Mouse (Mus musculus) bone marrow, adult 2 months (tissue): ENCODE data around the gene Parvb. TPM values are rescaled to one million over a fixed set of nuclear protein-coding genes. Genes with fewer than 3 reads are reported as not detected.

ENCODE experiments used
- H3K27ac ChIP-seq: fragments of 200-500 bp; 2 replicates; pipeline ENCODE4 v1.5.1; 2012; ENCODE audit warnings: low read depth, mild to moderate bottlenecking, control low read depth, inconsistent platforms, low read length; ENCODE audit not compliant: control insufficient read depth, poor library complexity, insufficient read depth
- H3K4me1 ChIP-seq: fragments of 200-500 bp; 2 replicates; pipeline ENCODE4 v1.6.1; 2011; ENCODE audit warnings: low read length; ENCODE audit not compliant: control insufficient read depth, insufficient read depth
- H3K4me3 ChIP-seq: fragments of 200-500 bp; replicated peaks from 2 replicates; pipeline ENCODE3; 2011; ENCODE audit warnings: mild to moderate bottlenecking, low read depth, low read length, control low read depth; ENCODE audit not compliant: control insufficient read depth
- CTCF ChIP-seq: fragments of 200-500 bp; IDR thresholded peaks from 2 replicates; pipeline ENCODE4 v1.5.1; 2011; ENCODE audit warnings: low read length, control low read depth; ENCODE audit not compliant: control insufficient read depth, insufficient read depth
- POLR2A ChIP-seq: fragments of 200-500 bp; IDR thresholded peaks from 2 replicates; pipeline ENCODE4 v1.6.1; 2011; ENCODE audit warnings: low read depth, mild to moderate bottlenecking, control low read depth, low read length, borderline replicate concordance; ENCODE audit not compliant: control insufficient read depth
- WGBS: fragments of 180-500 bp; shearing (Covaris S2); methylation state at CpG from one replicate; pipeline ENCODE4 v1.1.7; 2018; 5-methylcytosine and 5-hydroxymethylcytosine counted together
- polyA plus RNA-seq: library from polyadenylated mRNA; stranded (reverse); fragments of >200 nt; gene quantifications from 2 replicates; pipeline ENCODE4 v1.2.4, GENCODE M21; 2011; ENCODE audit warnings: low replicate concordance; ENCODE audit not compliant: missing spikeins, insufficient read depth, insufficient read length

Parvb gene
- 85.2 and 120 TPM in 2 replicates for polyA plus RNA-seq

GRCm38 (mm10) chr15:84231721-84232561 lies at the start of gene Parvb:
Parvb (plus strand) TSS chr15:84232043.
- TF ChIP-seq POLR2A (peak; percentile 7; the same call in 1 of the 2 replicates), CTCF (no peak)
- peaks cover 1% of the 10 kb centered on the region for H3K4me1 ChIP-seq
- H3K4me3 ChIP-seq, result peak within 1 kb of the TSS; percentile 98
- WGBS, result 3% methylated on average over 53 of the region's 53 CpGs
- peak within 1 kb of the TSS; percentile 82 for H3K27ac ChIP-seq

- TF ChIP-seq CTCF, result no peak
- no peak for TF ChIP-seq POLR2A
- Histone ChIP-seq H3K27ac (no peak overlapping the region), H3K4me3 (no peak overlapping the region), H3K4me1 (peaks cover 2% of the 10 kb centered on the region; the same call in 1 of the 2 replicates)
- WGBS, result 0% methylated on average over 1 of the region's 1 CpGs
These were observed 47.9 kb upstream of the Parvb start for GRCm38 (mm10) chr15:84183967-84184366.

DNA sequence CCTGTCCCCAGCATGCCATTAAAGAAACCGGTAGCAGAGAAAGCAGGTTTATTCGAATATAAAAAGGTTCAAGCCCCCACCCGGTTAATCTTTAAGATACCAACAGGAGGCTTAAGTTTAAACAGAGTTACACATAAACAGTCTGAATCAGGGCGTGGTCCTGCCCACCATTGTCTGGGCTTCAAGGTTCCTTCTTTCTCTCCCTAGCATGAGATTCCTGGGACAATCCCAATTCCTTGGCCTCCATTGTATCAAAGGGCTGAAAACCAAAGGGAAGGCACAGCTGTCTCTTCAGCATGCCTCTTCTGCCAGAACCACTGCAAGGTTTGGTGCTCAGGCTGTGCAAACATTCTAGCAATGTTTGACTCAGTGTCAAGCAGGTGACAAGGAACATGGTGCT lies 45.6 kb upstream of the Parvb start:
- Histone ChIP-seq H3K4me1 (peaks cover 4% of the 10 kb centered on the region), H3K27ac (no peak overlapping the region), H3K4me3 (no peak overlapping the region)
- WGBS, result 67% methylated on average over 4 of the region's 4 CpGs
- TF ChIP-seq CTCF, result no peak
- no peak for TF ChIP-seq POLR2A

DNA sequence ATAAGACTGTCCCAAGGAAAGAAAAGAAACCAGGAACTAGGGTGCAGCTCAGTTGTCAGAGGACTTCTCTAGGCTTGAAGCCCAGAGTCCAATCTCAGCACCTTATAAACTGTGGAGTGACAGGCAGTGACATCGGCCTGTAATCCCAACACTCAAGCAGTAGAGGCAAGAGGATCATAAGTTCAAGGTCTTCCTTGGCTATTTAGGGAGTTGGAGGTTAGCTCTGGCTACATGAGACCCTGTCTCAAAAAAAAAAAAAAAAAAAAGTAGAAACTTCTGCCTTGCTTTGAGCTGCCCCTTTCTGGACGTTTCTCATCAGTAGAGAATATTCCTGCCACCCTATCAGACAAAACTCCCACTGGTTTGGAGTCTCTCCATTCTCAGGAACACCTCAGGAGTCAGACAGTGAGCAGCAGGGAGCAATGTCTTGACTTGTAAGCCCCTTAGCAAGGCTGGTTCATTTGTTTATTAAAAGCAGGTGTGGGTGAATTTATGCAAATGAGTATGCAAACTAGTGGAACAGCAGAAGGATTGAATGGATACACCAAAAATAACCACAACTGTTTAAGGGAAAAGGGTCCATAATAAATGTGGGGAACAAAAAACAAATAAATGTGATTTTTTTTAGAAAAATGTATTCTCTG lies 42.8 kb upstream of the Parvb start:
- H3K4me3 ChIP-seq, result no peak overlapping the region
- H3K4me1 ChIP-seq, result peaks cover 4% of the 10 kb centered on the region
- TF ChIP-seq POLR2A, result no peak
- TF ChIP-seq CTCF, result no peak
- no peak overlapping the region for H3K27ac ChIP-seq
- 70% methylated on average over 2 of the region's 2 CpGs for WGBS

DNA sequence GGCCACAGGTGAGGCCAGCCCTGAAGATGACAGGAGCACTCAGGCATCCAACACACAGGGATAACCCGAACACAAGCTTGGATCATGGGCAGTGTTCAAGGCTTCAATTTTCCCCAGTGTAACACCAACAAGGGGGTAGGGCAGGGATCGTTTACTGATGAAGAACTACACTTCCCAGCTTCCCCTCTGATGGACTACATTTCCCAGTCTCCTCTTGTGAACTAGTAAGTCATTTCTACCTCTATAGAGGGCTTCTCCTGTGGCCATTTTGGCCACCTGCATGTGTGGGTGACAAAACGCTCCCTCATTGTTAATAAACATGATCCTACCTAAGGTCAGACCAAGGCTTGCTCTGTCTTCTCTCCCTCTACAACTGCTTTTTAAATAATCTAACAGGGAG lies 42.0 kb upstream of the Parvb start:
- WGBS, result 46% methylated on average over 3 of the region's 3 CpGs
- peaks cover 4% of the 10 kb centered on the region for H3K4me1 ChIP-seq
- no peak overlapping the region for H3K4me3 ChIP-seq
- no peak for TF ChIP-seq POLR2A
- no peak for TF ChIP-seq CTCF
- H3K27ac ChIP-seq, result no peak overlapping the region

DNA sequence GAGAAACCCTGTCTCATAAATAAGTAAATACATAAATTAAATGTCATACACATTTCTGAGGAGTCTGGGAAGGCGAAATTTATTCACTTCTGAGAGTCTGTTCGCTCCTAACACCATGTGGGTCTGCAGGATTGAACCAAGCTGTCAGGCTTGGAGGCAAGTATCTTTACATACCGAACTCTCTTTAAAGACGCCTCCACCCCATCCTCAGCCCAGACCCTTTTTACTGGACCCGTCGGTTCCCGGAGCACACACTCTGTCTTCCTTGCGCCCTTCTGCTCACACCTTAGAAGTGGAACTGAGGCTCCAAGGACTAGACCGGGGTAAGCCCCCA lies 40.2 kb upstream of the Parvb start:
- peak overlapping the region; percentile 95 for H3K4me3 ChIP-seq
- 4% methylated on average over 9 of the region's 9 CpGs for WGBS
- no peak for TF ChIP-seq POLR2A
- no peak for TF ChIP-seq CTCF
- peaks cover 4% of the 10 kb centered on the region for H3K4me1 ChIP-seq
- H3K27ac ChIP-seq, result peak overlapping the region; percentile 89

DNA sequence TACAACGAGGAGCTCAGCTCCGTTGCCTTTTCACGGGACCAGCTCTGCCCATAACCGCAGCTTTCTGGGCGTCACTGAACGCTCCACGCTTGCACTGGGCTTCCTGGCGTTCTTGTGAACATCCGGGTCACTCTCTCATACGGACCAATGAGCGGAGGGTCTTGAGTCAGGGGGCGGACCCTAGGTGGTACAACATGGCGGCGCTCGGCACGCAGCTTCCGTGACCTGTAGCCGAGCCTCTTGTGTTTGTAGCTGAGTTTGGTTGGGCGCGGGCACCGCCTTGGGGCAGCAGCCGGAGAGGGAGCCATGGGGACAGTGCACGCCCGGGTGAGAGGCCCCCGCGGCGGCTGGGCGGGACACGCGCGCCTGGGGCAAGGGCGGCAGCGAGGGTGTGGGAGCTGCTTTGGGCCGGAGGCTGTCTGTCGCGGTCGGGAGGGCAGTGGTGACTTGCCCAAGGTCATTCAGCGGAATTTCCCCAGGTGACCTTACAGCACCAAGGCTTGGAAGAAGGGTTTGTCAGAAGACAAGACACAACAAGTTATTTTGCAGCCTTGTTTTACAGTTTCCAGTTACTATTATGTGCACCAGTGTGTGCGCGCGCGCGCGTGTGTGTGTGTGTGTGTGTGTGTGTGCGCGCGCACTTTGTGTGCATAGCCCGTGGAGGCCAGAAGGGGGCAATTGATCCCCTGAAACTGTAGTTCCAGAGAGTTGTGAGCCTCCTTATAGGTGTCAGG lies 39.6 kb upstream of the Parvb start, which contains the start of gene Samm50:
Gene Samm50, plus strand, starts transcription at position 184 of the 734 bp plus-strand sequence.
- WGBS, result 2% methylated on average over 48 of the region's 48 CpGs
- peak within 1 kb of the TSS; percentile 89 for H3K27ac ChIP-seq
- no peak for TF ChIP-seq CTCF
- TF ChIP-seq POLR2A, result peak; percentile 89
- peak within 1 kb of the TSS; percentile 95 for H3K4me3 ChIP-seq
- H3K4me1 ChIP-seq, result peaks cover 4% of the 10 kb centered on the region

- Histone ChIP-seq H3K4me1 (peaks cover 3% of the 10 kb centered on the region; the same call in 1 of the 2 replicates), H3K27ac (no peak overlapping the region), H3K4me3 (no peak overlapping the region)
- no peak for TF ChIP-seq POLR2A
- TF ChIP-seq CTCF, result no peak
- WGBS, result 87% methylated on average over 8 of the region's 8 CpGs
These were observed 35.2 kb upstream of the Parvb start for GRCm38 (mm10) chr15:84196486-84197165.
